In the genomic region with DNA sequence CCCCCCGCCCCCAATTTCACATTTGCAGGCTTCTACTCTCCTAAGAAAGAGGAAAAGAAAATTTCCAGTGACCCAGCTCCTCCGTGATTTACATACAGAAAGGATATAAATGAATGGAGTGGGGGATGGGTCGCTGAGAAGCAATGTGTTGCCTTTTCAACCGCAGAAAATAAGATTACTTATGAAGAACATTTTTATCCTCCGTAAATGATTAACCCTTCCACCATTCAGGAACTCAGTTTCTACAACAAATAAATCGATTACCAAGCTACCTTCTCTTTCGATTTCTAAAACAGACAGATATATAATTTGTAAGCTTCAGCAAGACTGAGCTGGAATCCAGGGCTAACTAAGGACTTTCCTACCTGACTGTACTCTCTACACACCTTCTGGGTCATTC, we compare ENCODE assay signal across 8 mouse cellular contexts. TPM values are rescaled to one million over a fixed set of nuclear protein-coding genes. Genes with fewer than 3 reads are reported as not detected.
DNase-seq lines count a peak whose midpoint lies in the region; ATAC-seq and TF ChIP-seq lines count a peak whose summit lies in the region.

No protein-coding gene starts in this region.

- H3K4me2 ChIP-seq in forebrain, postnatal 0 days (ENCODE audit: low read depth): peak overlapping the region; percentile 84
- peak overlapping the region; percentile 37 for H3K4me2 ChIP-seq in liver, embryonic 13.5 days
- H3K4me2 ChIP-seq in stomach, postnatal 0 days (replicated peaks; ENCODE audit: low read depth): peak overlapping the region; percentile 59

- WGBS in forebrain, postnatal 0 days: 5% methylated on average over 7 of the region's 7 CpGs
- WGBS in liver, embryonic 13.5 days (ENCODE audit: insufficient replicate concordance): 11% methylated on average over 7 of the region's 7 CpGs
- 9% methylated on average over 7 of the region's 7 CpGs for WGBS in stomach, postnatal 0 days

- H3K36me3 ChIP-seq in forebrain, postnatal 0 days (ENCODE audit: insufficient read depth): no peaks in the 10 kb centered on the region
- no peaks in the 10 kb centered on the region for H3K36me3 ChIP-seq in liver, embryonic 13.5 days
- no peaks in the 10 kb centered on the region for H3K36me3 ChIP-seq in stomach, postnatal 0 days (ENCODE audit: control insufficient read depth, insufficient read depth, low read length)

- H3K9ac ChIP-seq in forebrain, postnatal 0 days: peak overlapping the region; percentile 66
- no peak overlapping the region for H3K9ac ChIP-seq in liver, embryonic 13.5 days
- H3K9ac ChIP-seq in stomach, postnatal 0 days (ENCODE audit: low read length): no peak overlapping the region

- H3K4me1 ChIP-seq in forebrain, postnatal 0 days (ENCODE audit: insufficient read depth): 0 out of 2 replicates have a peak, but pooled peaks cover 3% of the 10 kb centered on the region
- H3K4me1 ChIP-seq in liver, embryonic 13.5 days (replicated peaks): no peaks in the 10 kb centered on the region
- H3K4me1 ChIP-seq in stomach, postnatal 0 days (replicated peaks; ENCODE audit: control insufficient read depth, insufficient read depth): 0 out of 2 replicates have a peak, but pooled peaks cover 3% of the 10 kb centered on the region

- peak; percentile 20 for DNase-seq in cerebellum, adult 11 months
- peak; percentile 81 for DNase-seq in brain, adult 2 months (ENCODE audit: low read depth, low spot score)
- DNase-seq in forebrain, postnatal 0 days: peak; percentile 48
- DNase-seq in liver, embryonic 13.5 days: no peak
- no peak for DNase-seq in stomach, postnatal 0 days (ENCODE audit: low spot score)
- no peak for DNase-seq in urinary bladder, postnatal 25 days (ENCODE audit: low spot score)
- DNase-seq in T-cell, adult 2 months (ENCODE audit: low spot score): no peak

- no peaks in the 10 kb centered on the region for H3K9me3 ChIP-seq in forebrain, postnatal 0 days (ENCODE audit: low read length)
- H3K9me3 ChIP-seq in liver, embryonic 13.5 days (replicated peaks): no peaks in the 10 kb centered on the region
- H3K9me3 ChIP-seq in stomach, postnatal 0 days (ENCODE audit: control insufficient read depth, low read length): no peaks in the 10 kb centered on the region

- H3K27me3 ChIP-seq in forebrain, postnatal 0 days (ENCODE audit: insufficient read depth, low read length): 0 out of 2 replicates have a peak, but pooled peaks cover 4% of the 10 kb centered on the region
- H3K27me3 ChIP-seq in liver, embryonic 13.5 days: peaks cover 32% of the 10 kb centered on the region
- no peaks in the 10 kb centered on the region for H3K27me3 ChIP-seq in stomach, postnatal 0 days (ENCODE audit: control insufficient read depth, insufficient read depth, low read length)

- peak overlapping the region; percentile 55 for H3K4me3 ChIP-seq in forebrain, postnatal 0 days (ENCODE audit: low read depth, low read length)
- no peak overlapping the region for H3K4me3 ChIP-seq in liver, embryonic 13.5 days (replicated peaks)
- H3K4me3 ChIP-seq in stomach, postnatal 0 days (ENCODE audit: low read depth, low read length): peak overlapping the region; percentile 29

- H3K27ac ChIP-seq in forebrain, postnatal 0 days (ENCODE audit: low read depth, low read length): peak overlapping the region; percentile 66
- H3K27ac ChIP-seq in liver, embryonic 13.5 days: no peak overlapping the region
- no peak overlapping the region for H3K27ac ChIP-seq in stomach, postnatal 0 days (replicated peaks)

- no peak for TF ChIP-seq CTCF in forebrain, postnatal 0 days (IDR thresholded peaks at IDR 0.05; ENCODE audit: low read depth)
- TF ChIP-seq CTCF in stomach, postnatal 0 days (IDR thresholded peaks at IDR 0.05; ENCODE audit: low read depth): no peak

- no peak for TF ChIP-seq EP300 in stomach, postnatal 0 days (optimal IDR thresholded peaks at IDR 0.05)

- no peak for ATAC-seq in cerebellum, adult (ENCODE audit: insufficient number of reproducible peaks, low FRiP score, low TSS enrichment)
- ATAC-seq in forebrain, postnatal 0 days: no peak
- no peak for ATAC-seq in liver, embryonic 13.5 days (ENCODE audit: low read depth)
- no peak for ATAC-seq in stomach, postnatal 0 days (ENCODE audit: low FRiP score, low TSS enrichment)

RNA-seq across cellular contexts. Expression of gene Brinp3, which starts 0.3 kb away (rescaled TPM):
- 42.4 and 59.0 TPM in 2 replicates for total RNA-seq in forebrain, postnatal 0 days (2014; rRNA removed)
- 19.7 and 32.2 TPM in 2 replicates for polyA plus RNA-seq in forebrain, postnatal 0 days (2015; fragmentation: Nextera tagmentation; extraction: Ambion mirVana)
- polyA plus RNA-seq in liver, embryonic 13.5 days (2015; fragmentation: Nextera tagmentation; extraction: Ambion mirVana): 0.03 and 0.05 TPM in 2 replicates
- polyA plus RNA-seq in stomach, postnatal 0 days (2015; fragmentation: Nextera tagmentation; extraction: Ambion mirVana): 0.69 and 0.73 TPM in 2 replicates

Comparison
In these comparisons a context has a peak if more than half of its experiments do, and no peak if none do; other contexts are left out.
1. DNase-seq: peak in cerebellum, adult 11 months (single experiment), brain, adult 2 months (single experiment) and forebrain, postnatal 0 days (single experiment); none in liver, embryonic 13.5 days (single experiment), stomach, postnatal 0 days (single experiment), urinary bladder, postnatal 25 days (single experiment) and T-cell, adult 2 months (single experiment).
2. RNA of gene Brinp3, which starts 0.3 kb away (polyA plus RNA-seq): 19.7 to 32.2 TPM in forebrain, postnatal 0 days; 0.69 to 0.73 TPM in stomach, postnatal 0 days and 0.03 to 0.05 TPM in liver, embryonic 13.5 days; every median in the first group is over 10 times any median in the second.
3. Peak in every context shown above with its lines, with median percentiles within 50 percentile points of each other: H3K4me2 ChIP-seq.